ENCODE assay signal across 23 mouse cellular contexts in the genomic region with DNA sequence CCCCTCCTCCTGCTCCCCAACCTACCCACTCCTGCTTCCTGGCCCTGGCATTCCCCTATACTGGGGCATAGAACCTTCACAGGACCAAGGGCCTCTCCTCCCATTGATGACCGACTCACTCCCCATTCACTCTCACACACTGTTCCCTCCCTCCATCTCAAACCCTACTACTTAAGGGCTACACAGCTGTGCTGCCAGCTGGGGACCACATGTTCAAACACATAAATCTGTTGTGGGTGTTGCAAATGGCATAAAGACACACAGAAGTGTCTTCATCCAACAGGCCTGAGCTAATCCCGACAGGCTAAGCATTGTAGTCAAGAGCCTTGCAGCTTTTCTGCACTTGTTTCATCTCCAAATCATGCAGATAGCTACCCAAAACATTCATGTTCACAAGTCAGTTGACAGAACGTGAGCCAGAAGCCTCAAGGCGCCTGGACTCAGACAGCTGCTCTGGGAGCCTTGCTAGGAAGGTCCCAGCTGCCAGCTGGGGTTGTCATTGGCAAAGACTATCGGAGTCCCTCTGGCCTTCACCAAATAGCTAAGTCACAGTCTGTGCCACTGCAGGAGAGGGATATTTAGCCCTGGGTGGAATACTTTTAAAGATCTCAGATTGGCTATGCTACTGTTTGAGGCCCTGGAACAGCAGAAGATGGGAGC. TPM values are rescaled to one million over a fixed set of nuclear protein-coding genes. Genes with fewer than 3 reads are reported as not detected.
DNase-seq lines count a peak whose midpoint lies in the region; ATAC-seq and TF ChIP-seq lines count a peak whose summit lies in the region.
"Had no signal": no experiment of that assay in that cellular context is flagged by ENCODE, and none has a peak within 500 bp of the region (broad histone marks: within the 10 kb centered on the region; RNA-seq: fewer than 3 reads in every experiment).

No protein-coding gene starts in this region.

- TF ChIP-seq POLR2A in brain, embryonic 14.5 days (IDR thresholded peaks at IDR 0.05; ENCODE audit: borderline replicate concordance, extremely low read depth, insufficient read depth, insufficient read length, poor library complexity, severe bottlenecking), result no peak

- no peak for ATAC-seq in forebrain, embryonic 14.5 days
- no peak for ATAC-seq in forebrain, embryonic 12.5 days (ENCODE audit: low FRiP score)
- no peak for ATAC-seq in neural tube, embryonic 13.5 days (ENCODE audit: low read depth)
- ATAC-seq: forebrain, embryonic 16.5 days; inflammation-experienced regulatory T-cells, adult 6 months; midbrain, embryonic 13.5 days; Patski had no signal

- no peaks in the 10 kb centered on the region for H3K27me3 ChIP-seq in forebrain, embryonic 14.5 days (replicated peaks; ENCODE audit: control insufficient read depth, insufficient read depth, low read length)
- no peaks in the 10 kb centered on the region for H3K27me3 ChIP-seq in forebrain, embryonic 12.5 days
- H3K27me3 ChIP-seq in neural tube, embryonic 13.5 days, result no peaks in the 10 kb centered on the region
- H3K27me3 ChIP-seq: embryonic facial prominence, embryonic 12.5 days; hindbrain, embryonic 13.5 days; midbrain, embryonic 13.5 days; Patski had no signal

- H3K9ac ChIP-seq in forebrain, embryonic 14.5 days (ENCODE audit: low read length), result no peak overlapping the region
- H3K9ac ChIP-seq in forebrain, embryonic 12.5 days, result no peak overlapping the region
- H3K9ac ChIP-seq in neural tube, embryonic 13.5 days, result no peak overlapping the region
- H3K9ac ChIP-seq: embryonic facial prominence, embryonic 12.5 days; hindbrain, embryonic 13.5 days; midbrain, embryonic 13.5 days had no signal

- no peak overlapping the region for H3K27ac ChIP-seq in forebrain, embryonic 14.5 days (ENCODE audit: low read depth, low read length)
- H3K27ac ChIP-seq in forebrain, embryonic 12.5 days, result no peak overlapping the region
- H3K27ac ChIP-seq in neural tube, embryonic 13.5 days (replicated peaks), result 0 out of 2 replicates have a peak overlapping the region, but pooled peaks have one; percentile 13
- H3K27ac ChIP-seq: embryonic facial prominence, embryonic 12.5 days; heart, adult 2 months; hindbrain, embryonic 13.5 days; kidney, postnatal 0 days; midbrain, embryonic 13.5 days had no signal

- TF ChIP-seq CTCF in brain, embryonic 14.5 days (IDR thresholded peaks at IDR 0.05; ENCODE audit: borderline replicate concordance, extremely low read depth, insufficient read depth, insufficient read length), result no peak

- peak; percentile 33 for DNase-seq in forebrain, embryonic 14.5 days (ENCODE audit: low spot score)
- DNase-seq in lung, postnatal 10 days, result peak; percentile 32
- no peak for DNase-seq in lung, postnatal 4 days
- DNase-seq in brain, embryonic 14.5 days (ENCODE audit: low read depth), result peak; percentile 52
- no peak for DNase-seq in thymus, postnatal 36 days
- DNase-seq: adrenal gland, adult 2 months; cerebellum, adult 8-10 months; cerebellum, postnatal 36 days; gastrocnemius, postnatal 25 days; heart, adult 2 months; kidney, adult 2 months; layer of hippocampus, adult 9-11 months had no signal

- H3K4me1 ChIP-seq in forebrain, embryonic 14.5 days (ENCODE audit: control insufficient read depth, insufficient read depth, low read length), result no peaks in the 10 kb centered on the region
- no peaks in the 10 kb centered on the region for H3K4me1 ChIP-seq in forebrain, embryonic 12.5 days
- H3K4me1 ChIP-seq in neural tube, embryonic 13.5 days (replicated peaks), result peaks cover 12% of the 10 kb centered on the region; the same call in 1 of the 2 replicates
- H3K4me1 ChIP-seq: embryonic facial prominence, embryonic 12.5 days; hindbrain, embryonic 13.5 days; midbrain, embryonic 13.5 days had no signal

- H3K4me3 ChIP-seq in forebrain, embryonic 14.5 days (ENCODE audit: low read depth, low read length), result no peak overlapping the region
- H3K4me3 ChIP-seq in forebrain, embryonic 12.5 days (replicated peaks), result no peak overlapping the region
- no peak overlapping the region for H3K4me3 ChIP-seq in neural tube, embryonic 13.5 days
- H3K4me3 ChIP-seq: embryonic facial prominence, embryonic 12.5 days; heart, adult 2 months; hindbrain, embryonic 13.5 days; midbrain, embryonic 13.5 days had no signal

- no peaks in the 10 kb centered on the region for H3K36me3 ChIP-seq in forebrain, embryonic 14.5 days (ENCODE audit: control insufficient read depth, insufficient read depth, low read length)
- no peaks in the 10 kb centered on the region for H3K36me3 ChIP-seq in forebrain, embryonic 12.5 days (replicated peaks)
- H3K36me3 ChIP-seq in neural tube, embryonic 13.5 days, result no peaks in the 10 kb centered on the region
- H3K36me3 ChIP-seq: embryonic facial prominence, embryonic 12.5 days; G1E; hindbrain, embryonic 13.5 days; midbrain, embryonic 13.5 days had no signal

- WGBS in forebrain, embryonic 14.5 days, result 75% methylated on average over 5 of the region's 5 CpGs
- WGBS in forebrain, embryonic 12.5 days, result 70% methylated on average over 5 of the region's 5 CpGs
- 57% methylated on average over 5 of the region's 5 CpGs for WGBS in neural tube, embryonic 13.5 days

- no peaks in the 10 kb centered on the region for H3K9me3 ChIP-seq in forebrain, embryonic 14.5 days (replicated peaks; ENCODE audit: control insufficient read depth, low read length)
- H3K9me3 ChIP-seq in forebrain, embryonic 12.5 days, result no peaks in the 10 kb centered on the region
- H3K9me3 ChIP-seq in neural tube, embryonic 13.5 days, result peaks cover 6% of the 10 kb centered on the region; the same call in 1 of the 2 replicates
- H3K9me3 ChIP-seq: embryonic facial prominence, embryonic 12.5 days; G1E; midbrain, embryonic 13.5 days had no signal

- no peak overlapping the region for H3K4me2 ChIP-seq in forebrain, embryonic 14.5 days (ENCODE audit: low read length)
- H3K4me2 ChIP-seq in forebrain, embryonic 12.5 days, result no peak overlapping the region
- no peak overlapping the region for H3K4me2 ChIP-seq in neural tube, embryonic 13.5 days
- H3K4me2 ChIP-seq: embryonic facial prominence, embryonic 12.5 days; hindbrain, embryonic 13.5 days; midbrain, embryonic 13.5 days had no signal

RNA-seq across cellular contexts. Expression of gene Kcnh2, which starts 44.2 kb away (rescaled TPM):
- 4.7 and 5.2 TPM in 2 replicates for polyA plus RNA-seq in forebrain, embryonic 14.5 days (2014; fragmentation: Nextera tagmentation; extraction: Ambion mirVana)
- polyA plus RNA-seq in forebrain, embryonic 12.5 days (2016; fragmentation: Nextera tagmentation; extraction: Ambion mirVana), result 9.8 and 10.1 TPM in 2 replicates
- polyA plus RNA-seq in brain, embryonic 14.5 days (2012; rRNA removed), result 58.9 and 61.1 TPM in 2 replicates
- 13.5 and 15.5 TPM in 2 replicates for polyA plus RNA-seq in neural tube, embryonic 13.5 days (2015; fragmentation: Nextera tagmentation; extraction: Ambion mirVana)
- polyA plus RNA-seq: liver, adult 2 months had no signal

RNA-seq across cellular contexts. Expression of gene Nos3, which starts 57.4 kb away (rescaled TPM):
- 4.6 and 7.6 TPM in 2 replicates for polyA plus RNA-seq in forebrain, embryonic 14.5 days (2014; fragmentation: Nextera tagmentation; extraction: Ambion mirVana)
- polyA plus RNA-seq in forebrain, embryonic 12.5 days (2016; fragmentation: Nextera tagmentation; extraction: Ambion mirVana), result 7.1 and 7.2 TPM in 2 replicates
- polyA plus RNA-seq in brain, embryonic 14.5 days (2012; rRNA removed), result 9.6 and 11.1 TPM in 2 replicates
- 9.3 and 9.6 TPM in 2 replicates for polyA plus RNA-seq in neural tube, embryonic 13.5 days (2015; fragmentation: Nextera tagmentation; extraction: Ambion mirVana)

Comparison
In these comparisons a context has a peak if more than half of its experiments do, and no peak if none do; other contexts are left out.
1. DNase-seq: peak in forebrain, embryonic 14.5 days (single experiment), lung, postnatal 10 days (single experiment) and brain, embryonic 14.5 days (single experiment); none in lung, postnatal 4 days (0 of 2) and thymus, postnatal 36 days (0 of 2).